Mouse (Mus musculus) olfactory bulb, adult 2 months (tissue): ENCODE results near the gene Cnst.
A peak's percentile ranks its signal among the peaks of the same experiment; 100 is the strongest.
"Not testable (repeated sequence)": the region's sequence is repeated elsewhere in the genome, so short reads cannot be mapped to it uniquely, and the experiment has no call there.

Experiments
- CTCF ChIP-seq: fragments of 200-500 bp; IDR thresholded peaks from 2 replicates; pipeline ENCODE4 v1.5.1; 2012; ENCODE audit warnings: low read depth, mild to moderate bottlenecking, low read length, moderate library complexity; ENCODE audit not compliant: insufficient read depth
- POLR2A ChIP-seq: fragments of 200-500 bp; IDR thresholded peaks from 2 replicates; pipeline ENCODE4 v1.6.1; 2012; ENCODE audit warnings: mild to moderate bottlenecking, low read depth, low read length, moderate library complexity; ENCODE audit not compliant: insufficient read depth

DNA sequence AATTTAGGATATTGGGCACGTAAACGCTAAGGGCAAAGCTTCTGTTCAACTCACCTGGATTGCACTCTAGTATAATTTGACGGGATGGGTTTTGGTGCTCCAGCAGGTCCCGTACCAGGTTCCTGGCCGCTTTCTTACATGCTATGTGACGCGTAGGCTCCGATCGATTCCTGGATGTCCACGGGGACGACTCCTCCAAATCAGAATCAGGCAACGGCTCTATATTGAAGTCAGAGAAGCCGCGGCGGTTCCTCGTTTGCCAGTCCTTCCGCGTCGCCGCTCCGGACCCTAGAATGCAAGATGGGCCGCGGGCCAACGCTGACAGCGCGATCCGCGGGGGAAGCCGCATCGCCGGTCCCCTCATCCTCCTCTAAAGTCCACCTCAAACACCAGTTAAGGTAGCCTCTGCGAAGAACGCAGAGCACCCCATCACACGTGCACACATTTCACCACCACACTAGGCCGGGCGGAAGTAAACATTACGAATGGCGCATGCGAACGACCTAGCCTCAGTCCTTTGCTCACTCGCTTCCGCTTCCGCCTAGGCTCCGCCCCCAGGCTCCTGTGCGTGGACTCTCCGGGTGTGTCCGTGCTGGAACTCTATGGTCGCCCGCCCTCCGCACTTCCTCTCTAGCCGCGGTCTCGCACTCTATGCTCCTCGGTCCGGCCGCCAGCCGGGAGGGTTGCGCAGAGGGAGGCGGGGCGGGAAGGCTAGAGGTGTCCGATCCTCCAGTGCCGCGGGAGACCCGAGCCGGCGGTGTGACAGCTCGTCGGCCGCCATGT is at the start of gene Cnst, which contains the start of gene Tfb2m:
- TF ChIP-seq POLR2A: peak; percentile 57
- TF ChIP-seq CTCF: not testable (repeated sequence)
